Mouse (Mus musculus): Measurements from ENCODE around the gene Hephl1.

DNA sequence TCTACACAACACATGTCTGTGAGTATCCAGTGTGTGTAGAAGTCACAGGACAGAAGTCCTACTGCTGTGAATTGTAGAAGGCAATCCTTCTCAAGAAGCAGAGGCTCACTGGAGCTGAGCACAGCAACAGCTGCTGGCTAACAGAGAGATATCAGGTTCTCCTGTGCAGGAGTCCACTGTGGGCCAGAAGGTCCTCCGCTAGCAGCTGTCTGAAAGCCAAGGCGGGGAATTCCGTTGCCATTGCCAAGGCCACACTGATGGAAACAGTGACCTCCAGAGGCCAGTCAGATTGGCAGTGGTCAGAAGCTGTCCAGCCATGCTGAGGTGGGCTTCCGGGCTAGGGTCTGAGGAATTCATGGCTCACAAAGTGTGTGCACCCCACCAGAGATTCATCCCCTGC is 6.8 kb downstream of the Hephl1 start:
- no peak for TF ChIP-seq POLR2A (IDR thresholded peaks at IDR 0.05; ENCODE audit: borderline replicate concordance, insufficient read depth, low read length)
- TF ChIP-seq CTCF (IDR thresholded peaks at IDR 0.05; ENCODE audit: borderline replicate concordance, insufficient read depth, low read depth, low read length): no peak

Data from cerebellum, adult 2 months (tissue).